25 mouse cellular contexts compared by ENCODE assay signal in genomic region chr2:37857472-37857871, GRCm38 (mm10).
"Had no signal": no experiment of that assay in that cellular context is flagged by ENCODE, and none has a peak within 500 bp of the region (broad histone marks: within the 10 kb centered on the region; RNA-seq: fewer than 3 reads in every experiment).

No protein-coding gene starts in this region.

- DNase-seq: kidney, adult 11 months; kidney, adult 8-10 months; kidney, postnatal 25 days; layer of hippocampus, adult 9-11 months; left cerebral cortex, postnatal 4 days; liver, embryonic 13.5 days; lung, adult 18-20 months; lung, postnatal 10 days; retina, postnatal 1 day; right cerebral cortex, postnatal 25 days; spleen, adult 18-20 months; thymus, adult 18-20 months; thymus, postnatal 14 days; thymus, postnatal 4 days had no signal

- H3K27ac ChIP-seq: kidney, postnatal 0 days; layer of hippocampus, adult 2 months; left cerebral cortex, adult 2 months; limb, embryonic 12.5 days; limb, embryonic 15.5 days; liver, embryonic 13.5 days; lung, embryonic 15.5 days; macrophage; midbrain, embryonic 12.5 days; midbrain, embryonic 15.5 days; neural tube, embryonic 13.5 days; stomach, embryonic 15.5 days had no signal

- H3K9ac ChIP-seq: limb, embryonic 12.5 days; limb, embryonic 15.5 days; liver, embryonic 13.5 days; lung, embryonic 15.5 days; midbrain, embryonic 12.5 days; midbrain, embryonic 15.5 days; neural tube, embryonic 13.5 days; stomach, embryonic 15.5 days had no signal

- ATAC-seq: midbrain, embryonic 15.5 days had no signal

- H3K4me1 ChIP-seq: liver, embryonic 13.5 days; lung, embryonic 15.5 days; midbrain, embryonic 12.5 days; midbrain, embryonic 15.5 days had no signal

- H3K4me2 ChIP-seq: limb, embryonic 12.5 days; limb, embryonic 15.5 days; liver, embryonic 13.5 days; lung, embryonic 15.5 days; midbrain, embryonic 12.5 days; midbrain, embryonic 15.5 days; neural tube, embryonic 13.5 days; stomach, embryonic 15.5 days had no signal

- H3K9me3 ChIP-seq: limb, embryonic 12.5 days; limb, embryonic 15.5 days; liver, embryonic 13.5 days; lung, embryonic 15.5 days; midbrain, embryonic 12.5 days; midbrain, embryonic 15.5 days; neural tube, embryonic 13.5 days; stomach, embryonic 15.5 days had no signal

- H3K4me3 ChIP-seq: layer of hippocampus, adult 2 months; left cerebral cortex, adult 2 months; limb, embryonic 12.5 days; limb, embryonic 15.5 days; liver, embryonic 13.5 days; lung, embryonic 15.5 days; midbrain, embryonic 12.5 days; midbrain, embryonic 15.5 days; neural tube, embryonic 13.5 days; stomach, embryonic 15.5 days had no signal

- H3K27me3 ChIP-seq: limb, embryonic 12.5 days; limb, embryonic 15.5 days; liver, embryonic 13.5 days; lung, embryonic 15.5 days; midbrain, embryonic 12.5 days; midbrain, embryonic 15.5 days; neural tube, embryonic 13.5 days; stomach, embryonic 15.5 days had no signal

- H3K36me3 ChIP-seq: liver, embryonic 13.5 days; lung, embryonic 15.5 days; midbrain, embryonic 12.5 days; midbrain, embryonic 15.5 days; neural tube, embryonic 13.5 days; stomach, embryonic 15.5 days had no signal
